Mouse (Mus musculus) intestine, embryonic 16.5 days (tissue): Measurements from ENCODE around the gene Smgc. TPM values are rescaled to one million over a fixed set of nuclear protein-coding genes. Genes with fewer than 3 reads are reported as not detected.
"Not testable (repeated sequence)": the region's sequence is repeated elsewhere in the genome, so short reads cannot be mapped to it uniquely, and the experiment has no call there.

Experiments used
- ATAC-seq: fragments of 200-750 bp; cut with Nextera tagmentation; 2 replicates; pipeline ENCODE4 v1.8.0; 2017; ENCODE audit warnings: moderate TSS enrichment, moderate library complexity
- H3K27ac ChIP-seq: fragments of 300-500 bp; sonication (generic); 2 replicates; pipeline ENCODE4 v1.5.1; 2014; ENCODE audit warnings: mild to moderate bottlenecking, low read length
- H3K27me3 ChIP-seq: fragments of 300-500 bp; sonication (generic); replicated peaks from 2 replicates; pipeline ENCODE4 v1.6.1; 2014; ENCODE audit warnings: low read length, control low read depth, mixed read lengths; ENCODE audit not compliant: control insufficient read depth, insufficient read depth
- H3K36me3 ChIP-seq: fragments of 300-500 bp; sonication (generic); 2 replicates; pipeline ENCODE4 v1.6.1; 2014; ENCODE audit warnings: low read length, control low read depth; ENCODE audit not compliant: control insufficient read depth, insufficient read depth
- H3K4me1 ChIP-seq: fragments of 300-500 bp; sonication (generic); 2 replicates; pipeline ENCODE4 v1.6.1; 2014; ENCODE audit warnings: low read length, control low read depth, mixed read lengths; ENCODE audit not compliant: control insufficient read depth, insufficient read depth
- H3K4me2 ChIP-seq: fragments of 300-500 bp; sonication (generic); 2 replicates; pipeline ENCODE4 v1.6.1; 2014; ENCODE audit warnings: low read depth, low read length, control low read depth
- H3K4me3 ChIP-seq: fragments of 300-500 bp; sonication (generic); 2 replicates; pipeline ENCODE4 v1.5.1; 2014; ENCODE audit warnings: mild to moderate bottlenecking, low read length
- H3K9ac ChIP-seq: fragments of 300-500 bp; sonication (generic); 2 replicates; pipeline ENCODE4 v1.6.1; 2014; ENCODE audit warnings: low read depth, low read length
- H3K9me3 ChIP-seq: fragments of 300-500 bp; sonication (generic); 2 replicates; pipeline ENCODE4 v1.6.1; 2016; ENCODE audit warnings: low read length, control low read depth; ENCODE audit not compliant: control insufficient read depth
- WGBS: fragments of 180-500 bp; shearing (Covaris S2); extraction: QIAGEN DNeasy Blood & Tissue Kit; methylation state at CpG from one replicate; pipeline ENCODE4 v1.1.7; 2014; 5-methylcytosine and 5-hydroxymethylcytosine counted together
- polyA plus RNA-seq: library from polyadenylated mRNA; unstranded; fragments of >200 nt; fragmentation: Nextera tagmentation; extraction: Ambion mirVana; gene quantifications from 2 replicates; pipeline ENCODE4 v1.2.1, GENCODE M21; 2015

The Smgc gene
- polyA plus RNA-seq = not detected in 2 replicates

- Histone ChIP-seq H3K27ac (no peak within 1 kb of the TSS), H3K4me2 (no peak within 1 kb of the TSS), H3K4me1 (no peaks in the 10 kb centered on the region), H3K4me3 (no peak within 1 kb of the TSS), H3K27me3 (no peaks in the 10 kb centered on the region), H3K9me3 (no peaks in the 10 kb centered on the region), H3K36me3 (no peaks in the 10 kb centered on the region), H3K9ac (no peak within 1 kb of the TSS)
- no peak for ATAC-seq
- 84% methylated on average over 7 of the region's 7 CpGs for WGBS
Observed at GRCm38 (mm10) chr15:91837965-91838364, at the start of gene Smgc. Gene Smgc, plus strand, starts transcription at chr15:91838265.

GRCm38 (mm10) chr15:91788338-91788737 lies 49.7 kb upstream of the Smgc start:
- Histone ChIP-seq H3K27ac (no peak overlapping the region), H3K4me1 (no peaks in the 10 kb centered on the region), H3K9me3 (no peaks in the 10 kb centered on the region), H3K4me3 (no peak overlapping the region), H3K4me2 (no peak overlapping the region), H3K36me3 (no peaks in the 10 kb centered on the region), H3K27me3 (no peaks in the 10 kb centered on the region), H3K9ac (no peak overlapping the region)
- WGBS = 85% methylated on average over 11 of the region's 11 CpGs
- ATAC-seq = no peak

- H3K27me3 ChIP-seq = no peaks in the 10 kb centered on the region
- H3K4me3 ChIP-seq = no peak overlapping the region
- H3K4me2 ChIP-seq = no peak overlapping the region
- H3K36me3 ChIP-seq = no peaks in the 10 kb centered on the region
- no peak for ATAC-seq
- WGBS = 77% methylated on average over 4 of the region's 4 CpGs
- H3K27ac ChIP-seq = no peak overlapping the region
- H3K9me3 ChIP-seq = no peaks in the 10 kb centered on the region
- H3K9ac ChIP-seq = no peak overlapping the region
- H3K4me1 ChIP-seq = no peaks in the 10 kb centered on the region
Observed at GRCm38 (mm10) chr15:91806463-91806862, 31.6 kb upstream of the Smgc start.

DNA sequence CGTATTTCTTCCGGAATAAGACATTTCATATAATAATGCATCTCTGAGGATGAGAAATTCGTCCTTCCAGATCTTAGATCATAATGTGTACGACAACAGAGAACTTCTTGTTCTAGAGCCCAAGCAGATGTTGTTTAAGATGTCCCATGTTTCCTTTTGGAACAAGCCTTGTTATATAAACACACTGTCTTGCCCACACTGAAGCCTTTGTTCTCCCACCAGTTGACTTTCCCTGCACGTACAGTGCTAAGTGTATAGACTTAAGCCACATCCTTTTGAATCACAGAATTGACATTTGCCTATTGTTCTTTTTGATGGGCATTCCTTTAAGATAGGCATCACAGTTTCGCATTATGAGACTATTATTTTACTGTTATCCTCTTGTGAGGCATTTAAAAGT lies 2.7 kb upstream of the Smgc start:
- Histone ChIP-seq H3K36me3 (no peaks in the 10 kb centered on the region), H3K4me2 (no peak overlapping the region), H3K4me1 (no peaks in the 10 kb centered on the region), H3K9ac (no peak overlapping the region), H3K4me3 (no peak overlapping the region), H3K27ac (no peak overlapping the region), H3K27me3 (no peaks in the 10 kb centered on the region), H3K9me3 (no peaks in the 10 kb centered on the region)
- ATAC-seq = no peak
- 72% methylated on average over 6 of the region's 6 CpGs for WGBS

DNA sequence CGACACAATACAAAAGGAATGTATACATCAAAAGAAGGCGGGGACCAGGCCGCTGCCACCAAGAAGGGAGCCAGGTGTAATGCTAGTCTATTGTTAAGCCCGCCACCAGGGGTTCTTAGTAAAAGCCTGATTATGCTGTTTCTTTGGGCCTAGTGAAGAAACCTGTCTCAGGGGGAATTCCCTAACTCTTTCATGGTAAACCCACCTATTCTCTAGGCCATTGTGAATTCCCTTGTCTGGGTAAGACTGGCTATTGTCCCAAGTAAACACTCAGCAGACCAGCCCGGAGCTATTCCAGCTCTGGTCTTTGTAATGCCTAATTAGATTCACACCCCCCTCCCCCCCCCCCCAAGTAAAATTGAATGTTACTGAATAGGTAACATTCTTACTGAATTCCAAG lies 26.1 kb downstream of the Smgc start:
- H3K36me3 ChIP-seq, H3K4me1 ChIP-seq, H3K4me3 ChIP-seq, H3K9ac ChIP-seq, H3K27ac ChIP-seq, H3K9me3 ChIP-seq, H3K27me3 ChIP-seq, ATAC-seq, H3K4me2 ChIP-seq: not testable (repeated sequence)
- WGBS = 45% methylated on average over 5 of the region's 5 CpGs

GRCm38 (mm10) chr15:91900245-91900644 lies 62.2 kb downstream of the Smgc start:
- WGBS = 68% methylated on average over 6 of the region's 6 CpGs

DNA sequence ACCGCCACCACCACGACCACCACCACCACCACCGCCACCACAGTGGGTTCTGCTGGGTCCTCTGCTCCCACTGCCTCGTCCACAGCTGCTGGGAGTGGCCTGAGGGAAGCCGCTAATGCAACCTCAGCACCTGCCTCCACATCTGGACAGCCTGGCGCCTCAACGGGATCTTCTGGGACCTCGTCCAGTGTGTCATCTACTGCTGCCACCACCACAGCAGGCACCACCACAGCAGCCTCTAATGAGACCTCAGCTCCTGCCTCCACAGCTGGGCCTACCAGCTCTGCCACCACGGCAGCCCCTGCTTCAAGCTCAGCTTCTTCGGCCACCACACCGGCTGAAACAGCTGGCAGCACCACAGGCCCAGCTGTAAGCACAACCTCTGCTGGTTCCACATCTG lies 69.0 kb downstream of the Smgc start:
- not testable (repeated sequence) for ATAC-seq, H3K36me3 ChIP-seq, H3K4me3 ChIP-seq, H3K27me3 ChIP-seq, H3K9ac ChIP-seq, H3K4me2 ChIP-seq, H3K4me1 ChIP-seq, H3K9me3 ChIP-seq, H3K27ac ChIP-seq
- WGBS = no CpG with 5 or more reads among the region's 11 CpGs

More at GRCm38 (mm10) chr15:91900245-91900644, 62.2 kb downstream of the Smgc start:
- Histone ChIP-seq H3K36me3 (no peaks in the 10 kb centered on the region), H3K27ac (no peak overlapping the region), H3K4me3 (no peak overlapping the region), H3K9ac (no peak overlapping the region), H3K27me3 (no peaks in the 10 kb centered on the region), H3K4me2 (no peak overlapping the region), H3K4me1 (no peaks in the 10 kb centered on the region), H3K9me3 (no peaks in the 10 kb centered on the region)
- ATAC-seq = no peak

Other genes with a start within 250 kb of the Smgc start
- gene Lrrk2, start 165.1 kb upstream of the Smgc start, polyA plus RNA-seq = 1.7 and 1.9 TPM in 2 replicates
- gene Cntn1, start 212.9 kb downstream of the Smgc start, polyA plus RNA-seq = 2.2 and 2.4 TPM in 2 replicates